Mouse (Mus musculus) kidney, embryonic 15.5 days (tissue): Measurements from ENCODE around the gene Sidt2. TPM values are rescaled to one million over a fixed set of nuclear protein-coding genes. Genes with fewer than 3 reads are reported as not detected.

Source experiments
- ATAC-seq: fragments of 200-750 bp; cut with Nextera tagmentation; replicated peaks from 2 replicates; pipeline ENCODE4 v1.8.0; 2017; ENCODE audit warnings: moderate TSS enrichment; ENCODE audit not compliant: low FRiP score
- H3K27ac ChIP-seq: fragments of 300-500 bp; sonication (generic); 2 replicates; pipeline ENCODE4 v1.5.1; 2015; ENCODE audit warnings: mild to moderate bottlenecking, inconsistent platforms
- H3K27me3 ChIP-seq: fragments of 300-500 bp; sonication (generic); 2 replicates; pipeline ENCODE4 v1.6.1; 2015; ENCODE audit warnings: inconsistent platforms
- H3K36me3 ChIP-seq: fragments of 300-500 bp; sonication (generic); 2 replicates; pipeline ENCODE4 v1.6.1; 2015; ENCODE audit warnings: inconsistent platforms
- H3K4me1 ChIP-seq: fragments of 300-500 bp; sonication (generic); 2 replicates; pipeline ENCODE4 v1.6.1; 2015; ENCODE audit warnings: inconsistent platforms
- H3K4me2 ChIP-seq: fragments of 300-500 bp; sonication (generic); 2 replicates; pipeline ENCODE4 v1.6.1; 2015; ENCODE audit warnings: moderate library complexity, mild to moderate bottlenecking, inconsistent platforms
- H3K4me3 ChIP-seq: fragments of 300-500 bp; sonication (generic); replicated peaks from 2 replicates; pipeline ENCODE4 v1.5.1; 2015; ENCODE audit warnings: mild to moderate bottlenecking, inconsistent platforms
- H3K9ac ChIP-seq: fragments of 300-500 bp; sonication (generic); 2 replicates; pipeline ENCODE4 v1.6.1; 2015; ENCODE audit warnings: mild to moderate bottlenecking, inconsistent platforms
- H3K9me3 ChIP-seq: fragments of 300-500 bp; sonication (generic); replicated peaks from 2 replicates; pipeline ENCODE4 v1.6.1; 2016; ENCODE audit warnings: inconsistent platforms
- WGBS: fragments of 180-500 bp; shearing (Covaris S2); methylation state at CpG from one replicate; pipeline ENCODE4 v1.1.7; 2015; ENCODE audit warnings: mixed read lengths; 5-methylcytosine and 5-hydroxymethylcytosine counted together
- polyA plus RNA-seq: library from polyadenylated mRNA; unstranded; fragments of >200 nt; fragmentation: Nextera tagmentation; extraction: Ambion mirVana; gene quantifications from 2 replicates; pipeline ENCODE4 v1.2.1, GENCODE M21; 2015

Sidt2 gene
- polyA plus RNA-seq, 1 experiment from 2014 or later: 39.3 TPM

DNA sequence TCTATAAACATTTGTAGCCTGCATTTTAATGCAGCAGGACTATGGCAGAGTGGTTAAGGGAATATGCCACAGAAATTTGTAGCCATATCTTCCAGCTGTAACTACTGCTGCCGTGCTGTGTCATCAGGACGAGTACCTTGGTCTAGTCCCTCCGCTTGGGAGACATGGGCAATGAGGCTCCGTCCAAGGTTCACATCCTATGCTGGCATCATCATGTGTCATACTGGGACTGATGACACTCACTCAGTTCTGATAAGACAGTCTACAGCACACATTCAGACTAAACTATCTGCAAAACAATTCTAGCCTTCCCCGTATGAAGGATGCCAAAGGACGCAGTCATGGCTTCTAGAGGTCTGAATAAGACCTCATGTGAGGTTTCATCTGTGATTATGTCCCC is 8.5 kb upstream of the Sidt2 start:
- WGBS: 91% methylated on average over 6 of the region's 6 CpGs
- no peak overlapping the region for H3K27ac ChIP-seq
- ATAC-seq: no peak
- H3K27me3 ChIP-seq: no peaks in the 10 kb centered on the region
- no peak overlapping the region for H3K4me3 ChIP-seq
- H3K36me3 ChIP-seq: peaks cover 78% of the 10 kb centered on the region
- H3K4me1 ChIP-seq: no peaks in the 10 kb centered on the region
- no peak overlapping the region for H3K9ac ChIP-seq
- no peaks in the 10 kb centered on the region for H3K9me3 ChIP-seq
- H3K4me2 ChIP-seq: no peak overlapping the region

DNA sequence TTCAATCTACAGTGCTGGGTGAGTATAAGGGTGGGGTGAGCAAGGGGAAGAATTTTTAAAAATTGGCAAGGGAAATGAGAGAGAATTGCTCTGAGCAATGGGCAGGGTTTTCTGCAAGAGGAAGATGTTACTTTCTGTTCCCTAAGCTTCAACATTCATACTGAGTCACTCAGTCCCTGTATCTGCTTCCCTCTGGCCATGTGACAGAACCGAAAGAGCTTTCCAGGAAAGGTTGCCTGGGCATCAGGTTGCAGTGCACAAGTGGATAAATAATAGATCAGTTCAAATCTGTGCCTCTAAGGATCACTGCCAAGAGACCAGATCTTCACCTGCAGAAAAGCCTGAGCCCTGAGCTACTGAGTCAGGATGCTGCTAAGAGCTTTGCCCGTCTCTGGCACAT is 6.8 kb upstream of the Sidt2 start:
- 81% methylated on average over 2 of the region's 2 CpGs for WGBS
- Histone ChIP-seq H3K36me3 (peaks cover 63% of the 10 kb centered on the region), H3K27ac (no peak overlapping the region), H3K9ac (no peak overlapping the region), H3K27me3 (no peaks in the 10 kb centered on the region), H3K4me3 (no peak overlapping the region), H3K9me3 (no peaks in the 10 kb centered on the region), H3K4me2 (no peak overlapping the region), H3K4me1 (0 out of 2 replicates have a peak, but pooled peaks cover 4% of the 10 kb centered on the region)
- no peak for ATAC-seq

DNA sequence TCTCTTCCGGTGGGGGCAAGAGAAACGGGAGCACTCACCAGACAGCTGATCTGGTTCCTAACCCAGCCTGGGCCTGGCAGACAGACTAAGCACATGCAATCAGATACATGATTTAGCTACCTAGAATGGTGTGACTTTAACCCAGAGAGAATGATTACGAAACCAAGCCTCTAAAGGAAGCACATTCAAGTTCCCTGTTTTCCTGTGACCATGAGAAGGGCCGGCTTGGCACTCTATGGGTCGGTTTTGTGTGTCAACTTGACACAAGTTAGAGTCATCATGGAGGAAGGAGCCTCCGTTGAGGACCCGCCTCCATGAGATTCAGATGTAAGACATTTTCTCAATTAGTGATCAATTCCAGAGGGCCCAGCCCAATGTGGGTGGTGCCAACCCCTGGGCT is 4.6 kb upstream of the Sidt2 start:
- Histone ChIP-seq H3K9ac (no peak overlapping the region), H3K27me3 (no peaks in the 10 kb centered on the region), H3K4me3 (no peak overlapping the region), H3K27ac (no peak overlapping the region), H3K36me3 (peaks cover 42% of the 10 kb centered on the region), H3K9me3 (no peaks in the 10 kb centered on the region), H3K4me2 (no peak overlapping the region), H3K4me1 (peaks cover 12% of the 10 kb centered on the region)
- ATAC-seq: no peak
- 82% methylated on average over 7 of the region's 7 CpGs for WGBS

DNA sequence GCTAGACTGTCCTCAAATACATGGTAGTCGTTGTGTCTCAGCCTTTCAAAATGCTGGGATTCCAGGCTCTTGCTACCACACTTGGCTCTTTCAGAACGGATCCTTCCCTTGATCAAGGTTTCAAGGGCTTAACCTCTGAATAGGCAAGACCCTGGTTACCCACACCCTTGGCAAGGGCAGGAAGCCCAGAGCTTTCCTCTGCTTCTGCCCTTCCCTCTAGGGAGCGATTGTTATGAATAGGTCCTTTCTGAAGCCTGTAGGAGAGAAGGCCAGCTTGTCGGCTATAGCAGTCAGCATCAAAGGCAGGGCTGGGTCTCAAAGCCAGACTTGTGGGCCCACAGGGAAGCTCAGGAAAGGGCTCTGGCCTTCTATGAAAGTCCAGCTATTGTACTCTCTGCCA is 3.8 kb upstream of the Sidt2 start:
- H3K9ac ChIP-seq: no peak overlapping the region
- no peaks in the 10 kb centered on the region for H3K27me3 ChIP-seq
- 52% methylated on average over 4 of the region's 4 CpGs for WGBS
- H3K36me3 ChIP-seq: peaks cover 34% of the 10 kb centered on the region
- H3K9me3 ChIP-seq: no peaks in the 10 kb centered on the region
- H3K27ac ChIP-seq: peak overlapping the region; percentile 59
- H3K4me2 ChIP-seq: no peak overlapping the region
- no peak for ATAC-seq
- no peak overlapping the region for H3K4me3 ChIP-seq
- H3K4me1 ChIP-seq: peaks cover 17% of the 10 kb centered on the region

DNA sequence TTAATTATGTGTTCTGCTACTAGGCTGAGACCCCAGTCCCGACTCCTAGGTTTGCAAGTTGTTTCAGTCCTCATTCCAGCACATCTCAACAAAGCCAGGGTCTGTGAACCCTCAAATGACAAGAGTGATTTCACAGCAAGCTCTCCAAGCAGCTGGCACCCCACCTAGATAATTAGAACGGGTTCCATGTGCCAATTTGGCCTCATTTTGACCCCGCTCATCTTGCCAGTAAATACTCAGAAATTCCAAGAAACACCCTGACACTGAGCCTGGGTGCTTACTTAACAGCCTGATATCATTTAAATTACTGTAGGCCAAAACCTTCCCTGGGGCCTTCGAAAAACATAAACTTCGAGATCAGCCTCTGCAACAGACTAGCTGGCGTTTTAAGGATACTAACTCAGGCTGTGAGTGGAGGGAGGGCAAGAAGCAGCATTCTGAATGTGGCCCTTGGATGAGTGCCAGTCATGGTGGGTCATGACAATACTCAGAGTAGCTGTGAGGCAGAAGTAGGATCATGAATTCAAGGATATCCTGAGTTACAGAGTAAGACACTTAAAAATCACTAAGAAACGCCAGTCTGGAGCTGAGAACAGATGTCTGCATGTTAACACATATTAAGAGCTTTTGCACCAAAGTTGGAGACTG is 3.1 kb upstream of the Sidt2 start:
- Histone ChIP-seq H3K9me3 (no peaks in the 10 kb centered on the region), H3K4me1 (peaks cover 24% of the 10 kb centered on the region), H3K4me3 (no peak overlapping the region), H3K36me3 (peaks cover 27% of the 10 kb centered on the region), H3K27me3 (no peaks in the 10 kb centered on the region), H3K4me2 (no peak overlapping the region), H3K9ac (no peak overlapping the region), H3K27ac (peak overlapping the region; percentile 59)
- 55% methylated on average over 7 of the region's 7 CpGs for WGBS
- no peak for ATAC-seq

DNA sequence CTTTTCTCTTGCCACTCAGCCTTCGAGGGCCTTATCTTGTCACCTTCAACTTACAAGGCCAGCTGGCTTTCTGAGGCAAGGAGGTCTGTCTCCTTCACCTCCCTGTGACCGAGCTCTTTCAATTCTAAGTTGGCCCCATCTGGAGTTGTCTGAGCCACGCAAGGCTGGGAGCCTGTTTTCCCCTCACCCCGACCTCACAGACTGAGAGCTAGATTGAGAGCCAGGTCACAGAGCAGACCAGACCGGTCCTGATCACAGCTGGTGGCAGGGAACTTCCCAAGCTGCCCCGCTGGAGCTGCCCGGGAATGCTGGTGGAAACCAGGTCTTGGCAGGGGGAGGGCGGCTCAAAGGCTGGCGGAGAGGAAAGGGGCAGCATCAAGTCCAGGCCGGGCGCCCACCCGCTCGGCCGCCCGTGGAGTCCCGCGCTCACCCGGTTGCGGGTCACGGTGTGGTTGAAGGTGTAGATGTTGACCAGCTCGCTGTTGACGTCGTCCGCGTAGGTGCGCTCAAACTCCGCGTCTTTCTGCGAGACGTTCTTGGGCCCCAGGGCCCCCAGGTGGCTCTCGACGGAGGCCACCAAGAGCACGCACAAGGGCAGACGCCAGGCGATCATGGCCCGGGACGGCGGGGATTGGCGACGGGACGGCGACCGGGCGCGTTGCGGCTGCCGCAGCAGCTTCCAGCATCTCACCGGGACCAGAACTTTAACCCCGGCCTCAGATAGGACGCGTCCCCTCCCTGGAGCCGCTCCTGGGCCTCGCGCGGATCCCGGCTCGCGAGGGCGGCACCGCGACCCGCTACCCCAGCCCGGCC is 558 bp downstream of the Sidt2 start:
- H3K27ac ChIP-seq: peak overlapping the region; percentile 90
- no peaks in the 10 kb centered on the region for H3K27me3 ChIP-seq
- peak overlapping the region; percentile 83 for H3K4me2 ChIP-seq
- H3K9me3 ChIP-seq: no peaks in the 10 kb centered on the region
- peak; percentile 53 for ATAC-seq
- peaks cover 29% of the 10 kb centered on the region for H3K36me3 ChIP-seq
- H3K4me3 ChIP-seq: peak overlapping the region; percentile 82
- peak overlapping the region; percentile 87 for H3K9ac ChIP-seq
- peaks cover 27% of the 10 kb centered on the region for H3K4me1 ChIP-seq
- under 1% methylated on average over 63 of the region's 63 CpGs for WGBS

DNA sequence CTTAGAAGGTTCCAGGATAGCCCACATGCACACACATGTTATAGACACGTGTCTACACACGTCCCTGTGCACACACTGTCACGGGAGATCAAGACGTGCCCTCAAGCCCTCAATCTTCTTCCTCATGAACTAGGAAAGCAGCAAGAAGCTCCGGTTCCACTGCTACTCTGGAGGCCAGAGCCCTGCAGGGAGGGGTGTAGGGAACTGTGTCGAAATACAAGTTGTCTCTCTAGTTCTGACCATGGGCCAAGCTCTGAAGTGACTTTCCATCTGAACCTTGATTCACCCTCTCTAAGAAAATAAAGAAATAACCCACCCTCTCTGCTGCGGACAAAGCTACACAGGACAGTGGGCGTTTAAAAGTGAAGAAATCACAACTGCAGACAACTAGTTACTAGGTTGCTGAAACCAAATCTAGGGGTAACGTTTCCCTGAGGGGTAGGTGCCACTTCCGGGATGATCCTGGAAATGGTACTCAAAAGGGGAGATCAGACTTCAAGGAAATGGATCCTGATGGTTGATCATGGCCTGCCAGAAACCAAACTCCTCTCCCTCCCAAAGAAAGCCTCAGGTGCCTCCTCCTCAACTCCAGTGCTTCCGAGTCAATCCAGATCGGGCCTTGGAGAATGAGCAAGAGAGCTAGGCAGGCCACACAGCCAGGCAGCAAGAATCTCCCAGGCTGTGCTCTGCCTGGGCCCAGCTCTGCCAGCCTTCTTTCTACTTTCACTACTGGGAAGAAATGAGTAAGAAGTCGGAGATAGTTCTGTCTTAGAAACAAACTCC is 1.4 kb downstream of the Sidt2 start:
- peak overlapping the region; percentile 83 for H3K4me2 ChIP-seq
- peaks cover 27% of the 10 kb centered on the region for H3K4me1 ChIP-seq
- H3K27me3 ChIP-seq: no peaks in the 10 kb centered on the region
- H3K4me3 ChIP-seq: peak overlapping the region; percentile 82
- no peak for ATAC-seq
- peak overlapping the region; percentile 90 for H3K27ac ChIP-seq
- peaks cover 37% of the 10 kb centered on the region for H3K36me3 ChIP-seq
- WGBS: 42% methylated on average over 13 of the region's 13 CpGs
- H3K9ac ChIP-seq: peak overlapping the region; percentile 87
- no peaks in the 10 kb centered on the region for H3K9me3 ChIP-seq

DNA sequence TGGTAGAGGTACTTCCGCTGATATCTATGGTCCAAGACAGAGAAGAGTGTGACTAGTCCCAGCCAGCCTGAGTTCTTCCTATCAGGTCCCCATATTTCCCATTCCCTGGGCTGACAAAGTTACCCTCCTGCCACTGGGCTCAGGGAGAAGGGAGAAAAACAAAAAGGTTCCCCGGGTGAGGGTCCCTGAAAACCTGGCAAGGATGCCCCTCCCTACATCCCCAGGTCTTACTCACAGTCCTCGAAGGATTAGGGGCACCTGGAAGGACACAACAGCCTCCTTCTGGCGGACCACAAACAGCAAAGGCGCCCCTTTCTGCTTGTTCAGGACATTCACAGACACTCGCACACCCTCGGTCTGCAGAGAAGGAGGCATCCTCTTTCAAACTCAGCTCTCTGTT is 2.2 kb downstream of the Sidt2 start:
- no peak for ATAC-seq
- Histone ChIP-seq H3K36me3 (peaks cover 45% of the 10 kb centered on the region), H3K4me2 (peak overlapping the region; percentile 83; the same call in 1 of the 2 replicates), H3K4me3 (peak overlapping the region; percentile 82), H3K27me3 (no peaks in the 10 kb centered on the region), H3K9me3 (no peaks in the 10 kb centered on the region), H3K9ac (no peak overlapping the region), H3K4me1 (peaks cover 23% of the 10 kb centered on the region), H3K27ac (no peak overlapping the region)
- 86% methylated on average over 7 of the region's 7 CpGs for WGBS

DNA sequence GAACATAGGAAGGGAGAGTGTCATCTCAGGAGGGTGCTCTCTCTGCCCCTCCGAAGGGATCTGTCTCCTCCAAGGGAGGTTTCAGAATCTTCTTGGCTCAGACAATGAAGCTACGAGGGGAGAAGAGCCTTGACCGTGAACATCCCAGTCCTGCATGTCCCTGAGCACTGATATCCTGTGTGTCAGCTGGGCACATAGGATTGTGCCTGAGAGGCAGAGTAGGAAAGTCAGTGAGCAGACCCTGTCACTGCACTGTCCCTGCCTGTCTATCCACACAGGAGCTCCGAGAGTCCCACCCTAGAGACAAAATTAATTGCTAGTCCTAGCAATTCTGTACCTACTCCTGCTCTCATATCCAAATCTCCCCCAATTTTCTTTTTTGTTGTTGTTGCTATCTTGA is 3.0 kb downstream of the Sidt2 start:
- H3K9ac ChIP-seq: no peak overlapping the region
- WGBS: 91% methylated on average over 4 of the region's 4 CpGs
- H3K4me3 ChIP-seq: no peak overlapping the region
- ATAC-seq: no peak
- peaks cover 23% of the 10 kb centered on the region for H3K4me1 ChIP-seq
- H3K27me3 ChIP-seq: no peaks in the 10 kb centered on the region
- no peaks in the 10 kb centered on the region for H3K9me3 ChIP-seq
- H3K27ac ChIP-seq: no peak overlapping the region
- peaks cover 51% of the 10 kb centered on the region for H3K36me3 ChIP-seq
- no peak overlapping the region for H3K4me2 ChIP-seq

DNA sequence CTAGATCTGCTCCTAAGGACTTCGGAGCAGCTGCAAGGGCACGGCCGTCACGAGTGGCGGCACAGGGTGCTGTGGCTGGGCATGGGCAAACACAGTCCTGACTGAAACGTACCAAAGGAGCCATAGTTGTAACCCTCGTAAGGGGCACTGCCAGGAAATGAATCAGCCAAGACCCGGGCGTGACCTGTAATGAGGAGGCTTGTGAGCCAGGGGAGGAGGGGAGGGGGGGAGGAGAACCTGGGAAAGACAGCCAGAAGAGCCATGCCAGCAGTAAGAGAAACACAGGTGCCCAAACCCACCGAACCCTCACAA is 8.2 kb downstream of the Sidt2 start:
- H3K4me1 ChIP-seq: no peaks in the 10 kb centered on the region
- peaks cover 93% of the 10 kb centered on the region for H3K36me3 ChIP-seq
- WGBS: 80% methylated on average over 10 of the region's 10 CpGs
- H3K4me2 ChIP-seq: no peak overlapping the region
- no peak overlapping the region for H3K4me3 ChIP-seq
- ATAC-seq: no peak
- no peaks in the 10 kb centered on the region for H3K9me3 ChIP-seq
- H3K27ac ChIP-seq: no peak overlapping the region
- H3K27me3 ChIP-seq: no peaks in the 10 kb centered on the region
- H3K9ac ChIP-seq: no peak overlapping the region

DNA sequence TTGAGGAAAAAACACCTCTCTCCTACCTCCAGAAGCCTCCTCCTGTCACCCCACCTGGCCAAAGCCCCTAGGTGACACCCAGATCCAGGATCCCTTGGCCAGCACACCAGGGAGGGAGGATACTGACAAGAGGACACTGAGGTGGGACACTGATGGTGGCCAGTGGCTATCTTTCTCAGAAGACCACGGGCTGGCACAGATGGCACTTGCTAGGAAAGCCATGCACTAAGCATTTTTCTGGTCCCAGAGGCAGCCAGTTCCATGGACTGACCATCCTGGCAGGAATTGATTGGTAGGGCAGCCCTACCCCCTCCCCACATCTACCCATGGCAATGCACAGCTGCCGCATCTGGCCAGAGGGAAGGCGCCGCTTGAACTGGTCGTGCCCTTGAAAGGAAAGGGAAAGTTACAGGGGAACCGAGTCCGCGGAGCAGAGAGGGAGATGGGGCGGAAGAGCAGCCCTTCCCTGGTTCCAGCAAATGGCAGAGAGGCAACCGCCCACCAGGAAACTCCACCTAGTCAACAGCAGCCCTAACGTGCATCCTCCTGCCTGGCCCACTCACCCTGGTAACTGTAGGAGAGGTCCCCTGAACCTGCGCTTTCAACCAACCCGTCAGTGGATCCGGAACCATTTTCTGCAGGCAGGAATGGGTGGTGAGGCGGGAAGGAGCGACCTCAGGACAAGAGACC is 8.7 kb downstream of the Sidt2 start:
- Histone ChIP-seq H3K9me3 (no peaks in the 10 kb centered on the region), H3K27me3 (no peaks in the 10 kb centered on the region), H3K4me2 (no peak overlapping the region), H3K4me3 (no peak overlapping the region), H3K27ac (no peak overlapping the region), H3K9ac (no peak overlapping the region), H3K4me1 (no peaks in the 10 kb centered on the region), H3K36me3 (peaks cover 93% of the 10 kb centered on the region)
- 87% methylated on average over 16 of the region's 16 CpGs for WGBS
- ATAC-seq: no peak

DNA sequence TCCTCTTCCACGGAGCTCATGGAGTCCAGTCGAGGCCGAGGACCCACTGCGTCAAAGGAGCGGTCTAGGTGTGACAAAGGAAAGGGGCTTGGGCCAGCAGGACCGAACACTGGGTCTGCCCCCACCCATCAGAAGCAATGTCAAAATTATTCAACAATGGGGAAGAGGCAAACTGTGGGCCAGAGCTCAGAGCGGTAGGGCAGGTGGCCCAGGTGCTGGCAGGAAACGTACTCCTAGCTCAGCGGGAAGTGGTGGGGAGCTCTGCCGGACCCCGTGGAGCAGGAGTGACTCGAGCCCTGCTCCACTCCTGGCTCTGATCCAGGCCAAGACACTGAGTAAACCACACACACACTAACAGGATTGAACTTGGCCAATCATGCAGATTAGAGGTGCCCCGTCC is 9.3 kb downstream of the Sidt2 start:
- H3K27me3 ChIP-seq: no peaks in the 10 kb centered on the region
- H3K4me1 ChIP-seq: no peaks in the 10 kb centered on the region
- peaks cover 96% of the 10 kb centered on the region for H3K36me3 ChIP-seq
- H3K9me3 ChIP-seq: no peaks in the 10 kb centered on the region
- no peak overlapping the region for H3K27ac ChIP-seq
- 90% methylated on average over 13 of the region's 13 CpGs for WGBS
- H3K9ac ChIP-seq: no peak overlapping the region
- H3K4me2 ChIP-seq: no peak overlapping the region
- ATAC-seq: no peak
- H3K4me3 ChIP-seq: no peak overlapping the region
